Mouse (Mus musculus) liver, adult (tissue): ENCODE data around the gene Cpt1c.
A peak's percentile ranks its signal among the peaks of the same experiment; 100 is the strongest.

Experiments used
- GATA4 ChIP-seq: IDR thresholded peaks from 2 replicates; pipeline ENCODE4 v1.6.1; 2014; ENCODE audit warnings: mild to moderate bottlenecking, low read length; ENCODE audit not compliant: insufficient replicate concordance

Cpt1c gene

DNA sequence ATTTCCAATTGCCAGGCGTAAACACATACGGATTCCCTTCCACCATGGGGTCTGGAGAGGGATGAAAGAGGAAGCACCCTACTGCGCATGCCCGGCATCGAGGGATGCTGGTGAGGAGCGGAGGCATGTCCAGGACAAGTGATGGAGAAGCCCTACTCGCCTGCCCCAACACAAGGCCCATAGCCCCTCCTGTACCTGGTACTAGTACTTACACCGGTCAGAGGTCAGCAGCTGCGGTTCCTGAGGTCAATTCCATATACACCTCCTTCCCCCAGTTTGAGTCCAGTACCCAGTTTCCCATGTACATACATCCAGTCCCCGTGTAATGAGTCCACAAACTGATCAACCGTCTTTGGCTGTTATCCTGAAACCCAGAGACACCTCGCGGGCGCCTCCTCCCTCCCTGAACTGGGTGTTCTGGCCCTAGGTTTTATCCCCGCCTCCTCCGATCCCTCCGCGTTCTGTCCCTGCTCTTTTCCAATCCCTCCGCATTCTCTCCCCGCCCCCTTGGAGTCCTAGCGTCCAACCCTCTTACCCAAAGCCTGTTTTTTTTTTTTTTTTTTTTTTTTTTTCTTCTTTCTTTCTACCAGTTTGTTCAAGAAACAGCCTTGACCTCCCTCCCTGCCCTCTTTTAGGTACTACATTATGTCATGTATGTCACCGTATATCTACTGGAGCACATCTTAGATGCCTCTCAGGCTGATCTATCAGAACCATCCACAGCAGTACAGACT lies at the start of gene Cpt1c:
Cpt1c (minus strand) TSS at position 469 of the 734 bp plus-strand sequence.
- TF ChIP-seq GATA4, result no peak

DNA sequence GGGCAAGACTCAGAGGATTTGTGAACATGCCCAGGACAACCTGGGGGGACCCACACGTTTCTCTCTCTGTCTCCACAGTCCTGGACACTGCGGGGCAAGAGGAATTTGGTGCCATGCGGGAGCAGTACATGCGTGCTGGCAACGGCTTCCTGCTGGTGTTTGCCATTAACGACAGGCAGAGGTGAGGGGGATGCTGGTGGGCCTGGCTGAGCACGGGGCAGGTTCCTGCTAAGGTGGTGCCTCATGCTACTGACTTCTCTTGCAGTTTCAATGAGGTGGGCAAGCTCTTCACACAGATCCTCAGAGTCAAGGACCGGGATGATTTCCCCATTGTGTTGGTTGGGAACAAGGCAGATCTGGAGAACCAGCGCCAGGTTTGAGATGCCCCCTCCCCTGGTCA lies 45.6 kb upstream of the Cpt1c start:
- no peak for TF ChIP-seq GATA4

DNA sequence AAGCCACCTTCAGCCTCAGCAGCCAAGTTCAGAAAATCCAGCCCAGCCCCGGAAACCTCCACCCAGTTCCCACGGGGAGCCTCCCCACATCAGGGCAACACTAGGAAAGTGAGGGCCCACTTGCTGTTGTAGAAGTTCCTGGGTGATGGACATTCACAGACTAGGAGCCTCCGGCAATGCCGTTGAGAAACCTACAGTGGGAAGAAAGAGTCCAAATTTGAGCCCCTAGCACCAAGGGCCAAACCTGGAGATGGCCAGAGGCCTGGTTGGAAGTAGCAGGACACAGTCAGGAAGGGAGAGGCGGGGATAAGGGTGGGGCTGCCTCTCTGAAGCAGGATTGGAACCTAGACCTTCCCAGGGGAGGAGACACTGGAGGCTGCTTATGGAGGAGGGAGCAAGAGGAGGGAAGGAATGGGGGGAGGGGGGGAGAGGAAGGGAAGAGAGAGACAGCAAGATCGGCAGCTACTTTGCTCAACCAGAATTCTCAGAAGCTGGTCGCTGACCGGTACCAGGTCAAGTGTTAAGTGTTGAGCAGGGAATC lies 44.5 kb upstream of the Cpt1c start:
- TF ChIP-seq GATA4, result no peak; the same call in 1 of the 2 replicates

DNA sequence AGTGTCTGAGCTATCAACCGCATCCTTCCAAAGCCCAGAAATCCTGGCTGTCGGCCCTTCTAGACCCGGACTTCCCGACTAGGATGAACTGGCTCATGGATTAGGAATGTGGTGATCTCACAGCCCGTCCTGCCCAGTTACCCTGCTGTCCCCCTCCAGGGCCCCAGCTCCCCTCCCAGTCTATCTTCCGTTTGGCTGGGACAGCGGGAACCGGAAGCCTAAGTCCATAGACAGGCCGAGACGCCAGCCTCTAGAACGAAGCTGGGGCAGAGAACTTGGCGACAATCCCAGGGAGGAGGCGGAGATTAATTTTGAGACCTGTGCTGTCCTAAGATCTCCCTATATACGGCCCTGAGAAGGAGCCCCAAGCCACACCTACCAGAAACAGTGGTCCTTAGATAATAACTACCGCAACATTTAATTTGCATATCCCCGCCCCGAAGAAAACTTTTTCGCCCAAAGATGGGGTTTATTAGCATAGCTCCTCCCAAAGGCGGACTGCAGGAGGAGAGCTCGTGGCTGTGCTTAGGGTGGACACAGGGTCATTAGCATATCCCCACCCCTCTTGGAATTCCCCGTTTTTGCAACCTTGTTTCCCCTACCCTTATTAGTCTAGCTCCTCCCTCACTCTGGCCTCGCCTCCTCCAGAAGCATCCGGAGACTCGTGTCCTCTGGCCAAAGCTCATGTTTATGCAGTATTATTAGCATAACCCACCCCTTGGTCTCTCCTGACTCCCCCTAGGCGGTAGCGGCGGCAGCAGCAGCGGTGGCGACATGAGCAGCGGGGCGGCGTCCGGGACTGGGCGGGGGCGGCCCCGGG lies 42.8 kb upstream of the Cpt1c start, which contains the start of gene Rras:
Rras (plus strand) TSS at position 720 of the 820 bp plus-strand sequence.
- TF ChIP-seq GATA4, result peak; percentile 59; the same call in 1 of the 2 replicates

DNA sequence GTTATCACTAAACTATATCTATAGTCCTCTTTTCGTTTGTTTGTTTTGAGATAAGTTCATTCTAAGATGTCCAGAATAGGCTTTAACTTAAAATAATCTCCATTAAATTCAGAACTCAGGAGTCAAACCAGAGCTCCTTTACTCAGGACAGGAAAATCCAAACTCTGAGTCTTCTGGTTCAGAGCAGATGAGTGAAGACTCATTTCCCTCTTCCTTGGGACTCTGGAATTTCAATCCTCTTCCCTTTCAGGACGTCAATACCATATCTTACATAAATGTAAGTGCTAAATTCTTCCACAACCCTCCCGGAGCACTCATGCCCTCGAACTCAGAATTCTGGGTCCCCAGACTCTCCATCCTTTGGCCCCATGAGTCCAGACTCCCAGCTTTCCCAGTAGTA lies 42.1 kb upstream of the Cpt1c start:
- TF ChIP-seq GATA4, result no peak

DNA sequence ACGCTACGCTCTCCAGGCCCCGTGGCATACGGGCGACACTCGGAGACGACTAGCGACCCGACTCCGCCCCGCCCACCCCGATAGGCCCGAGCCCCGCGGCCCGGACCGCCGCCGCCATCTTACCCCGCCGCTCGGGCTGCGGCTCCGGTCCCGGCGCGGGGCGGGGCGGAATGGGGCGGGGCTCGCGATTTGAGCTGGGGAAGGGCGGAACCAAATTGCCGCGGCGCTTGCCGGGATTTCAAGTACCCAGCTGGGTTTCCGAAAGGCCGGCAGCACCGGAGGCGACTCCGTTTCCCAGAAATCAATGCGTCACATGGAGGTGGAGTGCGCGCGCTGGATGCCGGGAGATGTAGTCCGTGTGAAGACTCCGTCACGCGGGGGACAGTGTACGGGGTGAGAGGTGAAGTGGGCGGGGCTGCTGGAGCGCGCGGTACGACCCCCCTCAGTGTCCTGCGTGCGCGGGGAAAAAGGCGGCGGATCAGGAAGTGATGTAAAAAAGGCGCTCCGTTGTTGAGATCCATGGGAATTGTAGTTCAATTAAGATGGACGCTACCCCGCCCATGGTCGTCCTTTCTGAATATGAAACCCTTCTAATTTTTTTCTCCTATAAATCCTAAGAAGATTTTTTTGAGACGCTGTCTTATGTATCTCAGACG lies 41.4 kb upstream of the Cpt1c start, which contains the start of gene Scaf1:
Scaf1 (minus strand) TSS at position 407 of the 656 bp plus-strand sequence.
- TF ChIP-seq GATA4, result no peak

DNA sequence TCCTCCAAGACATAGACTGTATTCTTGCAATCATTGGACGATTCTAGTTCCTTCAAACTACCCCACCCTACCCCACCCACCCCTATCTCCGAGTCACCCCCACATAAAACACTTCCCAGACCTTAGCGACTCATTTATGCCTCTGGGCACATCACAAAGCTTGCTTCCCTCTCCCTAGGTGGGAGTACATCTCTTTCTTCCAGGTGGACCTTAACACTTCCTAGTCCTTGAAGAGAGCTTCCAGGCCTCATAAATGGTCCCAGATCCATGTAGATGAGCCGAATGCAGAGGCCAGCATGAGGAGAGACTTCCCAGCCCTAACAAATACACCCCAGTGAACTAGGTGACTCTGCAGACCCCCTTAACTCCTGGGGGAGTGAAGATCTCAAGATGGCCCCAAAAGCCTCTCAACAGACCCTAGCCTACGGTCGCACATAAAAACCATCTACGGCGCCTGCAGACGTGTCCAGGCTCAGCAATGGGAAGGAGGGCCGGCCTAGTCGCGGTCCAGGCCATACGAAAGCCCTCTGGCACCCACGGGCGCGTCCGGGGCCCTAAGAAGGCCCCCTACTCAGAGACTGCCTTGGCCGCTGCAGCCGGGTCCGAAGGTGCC lies 40.8 kb upstream of the Cpt1c start:
- no peak for TF ChIP-seq GATA4

DNA sequence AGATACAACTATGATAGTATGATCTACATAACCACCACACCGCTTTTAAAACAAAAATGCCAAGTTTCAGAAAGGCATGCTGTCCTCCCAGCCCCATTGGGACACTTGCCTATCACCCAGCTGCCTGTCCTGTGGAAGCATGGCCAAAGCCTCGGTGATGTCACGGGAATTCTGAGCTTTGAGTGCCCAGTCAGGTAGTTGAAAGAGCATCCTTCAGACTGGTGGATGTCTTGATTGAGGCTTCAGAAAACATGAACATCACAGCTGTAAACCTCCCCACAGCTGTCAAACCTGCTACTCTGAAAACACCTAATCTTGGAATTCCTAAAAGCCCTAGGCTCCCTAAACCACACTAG lies 39.4 kb upstream of the Cpt1c start:
- TF ChIP-seq GATA4, result no peak

DNA sequence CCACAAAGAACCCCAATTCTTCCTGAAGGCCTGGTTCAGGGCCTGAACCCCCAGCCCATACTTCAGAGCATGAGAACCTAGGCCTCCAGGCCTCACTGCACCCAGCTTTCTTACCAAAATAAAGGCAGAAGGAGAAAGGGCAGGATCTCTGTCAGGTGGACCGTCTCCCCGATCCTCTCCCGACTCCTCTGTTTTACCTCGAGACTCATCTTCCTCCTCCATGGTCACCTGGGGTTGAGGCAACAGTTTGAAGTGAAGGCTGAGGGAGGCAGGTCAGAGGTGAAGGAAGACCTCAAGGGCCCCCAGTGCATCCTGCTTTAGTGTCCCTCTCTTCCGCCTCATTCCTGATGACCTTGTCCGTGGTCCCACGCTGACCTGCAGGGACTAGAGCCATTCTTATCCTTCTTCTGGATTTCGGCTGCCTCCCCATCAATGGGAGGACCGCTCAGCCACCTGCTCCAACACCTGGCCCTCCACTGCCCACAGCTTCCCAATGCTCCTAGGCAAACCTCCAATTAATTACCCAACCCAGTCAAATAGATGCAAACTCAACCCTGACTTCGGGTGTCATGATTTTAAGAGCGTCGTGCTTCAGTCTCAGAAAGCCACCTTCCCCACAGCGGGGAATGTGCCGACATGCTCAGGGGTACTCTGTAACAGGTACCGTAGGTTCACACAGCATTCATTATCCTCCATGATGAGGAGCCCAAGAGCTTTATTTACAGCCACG lies 38.9 kb upstream of the Cpt1c start:
- TF ChIP-seq GATA4, result no peak

DNA sequence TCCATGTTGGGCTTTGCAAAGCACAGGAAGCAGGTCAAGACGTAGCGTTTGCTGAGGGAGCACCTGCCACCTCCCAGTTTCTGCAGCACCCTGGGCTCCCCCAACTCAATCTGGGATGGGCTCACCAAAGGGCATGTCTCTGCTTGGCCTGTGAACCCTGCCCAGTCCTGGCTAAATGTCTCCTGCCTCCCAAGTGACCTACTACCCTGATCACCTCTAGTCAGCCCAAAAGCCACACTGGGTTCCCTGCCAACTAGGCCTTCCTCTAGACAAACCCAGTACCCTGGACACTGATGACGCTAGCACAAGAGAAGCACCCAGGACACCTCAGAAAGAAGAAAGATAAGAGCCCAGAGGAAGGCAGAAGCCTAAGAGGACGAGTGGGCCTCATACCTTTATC lies 38.2 kb upstream of the Cpt1c start:
- TF ChIP-seq GATA4, result no peak

DNA sequence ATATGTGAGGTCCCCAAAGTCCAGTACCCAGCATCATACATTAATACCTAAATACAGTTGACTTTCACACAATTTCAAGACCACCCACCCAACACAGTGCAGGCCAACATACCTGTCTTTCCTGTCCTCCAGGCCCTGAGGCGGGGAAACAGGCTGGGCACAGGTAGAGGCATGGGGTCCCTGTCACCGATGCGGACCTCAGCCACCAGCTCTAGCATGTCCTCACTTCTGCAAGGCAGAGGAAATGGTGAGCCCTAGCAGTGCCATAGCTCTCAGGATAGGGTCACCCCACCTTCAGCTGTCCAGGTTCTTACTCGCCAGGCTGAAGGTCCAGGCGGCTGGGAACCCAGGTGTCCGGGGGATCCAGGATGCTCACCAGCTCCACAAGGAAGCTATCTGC lies 37.4 kb upstream of the Cpt1c start:
- TF ChIP-seq GATA4, result no peak

DNA sequence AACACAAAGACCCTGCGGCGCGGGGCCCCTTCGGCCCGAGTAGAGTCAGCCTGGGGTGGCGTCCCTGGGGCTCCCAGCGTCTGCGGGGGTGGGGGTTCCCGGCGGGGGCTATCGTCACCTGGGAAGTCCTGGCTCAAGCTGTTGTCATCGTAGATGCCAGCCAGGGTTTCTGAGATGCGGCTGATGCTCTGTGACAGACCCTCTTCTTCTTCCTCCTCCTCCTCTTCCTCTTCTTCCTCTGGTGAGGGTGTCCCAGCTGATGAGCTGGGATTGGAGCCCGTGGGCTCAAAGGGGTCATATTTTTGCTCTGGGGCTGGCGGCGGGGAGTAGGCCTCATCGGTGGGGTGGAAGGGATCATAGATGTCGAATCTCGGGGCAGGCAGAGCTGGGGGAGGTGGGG lies 33.8 kb upstream of the Cpt1c start:
- TF ChIP-seq GATA4, result no peak

DNA sequence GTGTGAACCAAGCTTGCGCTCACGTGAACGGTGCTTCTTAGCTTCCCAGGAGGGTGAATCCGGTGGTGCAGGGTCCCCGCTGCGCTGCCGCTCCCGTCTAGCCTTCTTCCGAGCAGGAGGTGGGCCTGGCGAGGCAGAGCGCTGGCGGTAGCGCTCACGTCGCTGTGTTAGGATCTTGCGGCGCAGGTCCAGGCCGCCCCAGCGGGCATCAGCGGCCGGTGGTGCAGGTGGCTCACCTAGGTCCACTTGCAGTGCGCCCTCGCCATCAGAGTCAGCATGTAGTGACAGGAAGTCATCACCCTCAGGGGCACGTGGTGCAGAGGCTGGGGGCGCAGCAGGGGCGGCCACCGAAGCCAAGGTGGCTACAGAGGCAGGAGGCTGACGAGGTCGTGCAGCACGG lies 33.2 kb upstream of the Cpt1c start:
- TF ChIP-seq GATA4, result no peak

DNA sequence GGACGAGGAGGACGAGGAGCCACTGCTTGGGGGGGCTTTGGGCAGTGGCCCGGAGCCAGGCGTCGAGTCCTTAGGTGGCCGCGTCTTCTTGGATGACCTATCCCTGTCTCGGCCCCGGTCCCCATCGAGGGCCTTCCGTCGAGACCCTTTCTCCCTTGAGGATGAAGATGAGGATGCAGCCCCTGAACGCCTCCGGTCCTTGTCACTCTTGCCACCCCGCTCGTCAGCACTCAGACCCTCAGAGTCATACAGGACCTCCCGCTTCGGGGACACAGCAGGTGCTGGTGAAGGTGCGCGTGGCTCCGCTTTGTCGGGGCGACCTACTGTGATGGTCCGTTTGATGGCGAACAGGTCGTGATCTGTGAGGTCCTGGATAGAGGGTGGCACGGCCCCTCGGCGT lies 32.5 kb upstream of the Cpt1c start:
- TF ChIP-seq GATA4, result no peak
